Mouse (Mus musculus) embryonic facial prominence, embryonic 11.5 days (tissue): Measurements from ENCODE around the gene Rps25. TPM values are rescaled to one million over a fixed set of nuclear protein-coding genes. Genes with fewer than 3 reads are reported as not detected.
"Not testable (repeated sequence)": the region's sequence is repeated elsewhere in the genome, so short reads cannot be mapped to it uniquely, and the experiment has no call there.

Experiments
- ATAC-seq: fragments of 200-750 bp; cut with Nextera tagmentation; replicated peaks from 2 replicates; pipeline ENCODE4 v1.8.0; 2017; ENCODE audit warnings: low read depth; ENCODE audit not compliant: insufficient number of reproducible peaks, low FRiP score, low TSS enrichment
- DNase-seq: peaks from one replicate; pipeline ENCODE4 v3.0.0-alpha.2; 2015; ENCODE audit warnings: low spot score
- H3K27ac ChIP-seq: fragments of 300-500 bp; sonication (generic); replicated peaks from 2 replicates; pipeline ENCODE4 v1.5.1; 2014; ENCODE audit warnings: mild to moderate bottlenecking, low read depth, low read length, control low read depth
- H3K27me3 ChIP-seq: fragments of 300-500 bp; sonication (generic); 2 replicates; pipeline ENCODE4 v1.6.1; 2014; ENCODE audit warnings: mild to moderate bottlenecking, low read length, moderate library complexity, mixed read lengths; ENCODE audit not compliant: control insufficient read depth, insufficient read depth
- H3K36me3 ChIP-seq: fragments of 300-500 bp; sonication (generic); replicated peaks from 2 replicates; pipeline ENCODE4 v1.6.1; 2014; ENCODE audit warnings: low read depth, mild to moderate bottlenecking, low read length, moderate library complexity, mixed read lengths; ENCODE audit not compliant: control insufficient read depth, insufficient read depth
- H3K4me1 ChIP-seq: fragments of 300-500 bp; sonication (generic); 2 replicates; pipeline ENCODE4 v1.6.1; 2014; ENCODE audit warnings: low read length, mixed read lengths; ENCODE audit not compliant: control insufficient read depth, insufficient read depth
- H3K4me2 ChIP-seq: fragments of 300-500 bp; sonication (generic); 2 replicates; pipeline ENCODE4 v1.6.1; 2014; ENCODE audit warnings: low read depth, mild to moderate bottlenecking, control low read depth, low read length, moderate library complexity
- H3K4me3 ChIP-seq: fragments of 300-500 bp; sonication (generic); 2 replicates; pipeline ENCODE4 v1.5.1; 2014; ENCODE audit warnings: low read depth, low read length, control low read depth
- H3K9ac ChIP-seq: fragments of 300-500 bp; sonication (generic); replicated peaks from 2 replicates; pipeline ENCODE4 v1.6.1; 2014; ENCODE audit warnings: mild to moderate bottlenecking, control low read depth, low read length
- H3K9me3 ChIP-seq: fragments of 300-500 bp; sonication (generic); replicated peaks from 2 replicates; pipeline ENCODE4 v1.6.1; 2016; ENCODE audit warnings: mild to moderate bottlenecking, low read length, inconsistent platforms, mixed read lengths; ENCODE audit not compliant: control insufficient read depth
- WGBS: fragments of 180-500 bp; shearing (Covaris S2); extraction: QIAGEN DNeasy Blood & Tissue Kit; methylation state at CpG from one replicate; pipeline ENCODE4 v1.1.7; 2014; 5-methylcytosine and 5-hydroxymethylcytosine counted together
- polyA plus RNA-seq: library from polyadenylated mRNA; unstranded; fragments of >200 nt; fragmentation: Nextera tagmentation; extraction: Ambion mirVana; gene quantifications from 2 replicates; pipeline ENCODE4 v1.2.1, GENCODE M21; 2014

Gene Rps25
- 2,044 and 2,103 TPM in 2 replicates for polyA plus RNA-seq

- Histone ChIP-seq H3K9me3 (no peaks in the 10 kb centered on the region), H3K9ac (peak within 1 kb of the TSS; percentile 89), H3K27me3 (no peaks in the 10 kb centered on the region), H3K27ac (peak within 1 kb of the TSS; percentile 82), H3K36me3 (peaks cover 6% of the 10 kb centered on the region; the same call in 1 of the 2 replicates), H3K4me3 (peak within 1 kb of the TSS; percentile 88), H3K4me2 (peak within 1 kb of the TSS; percentile 61), H3K4me1 (no peaks in the 10 kb centered on the region)
- ATAC-seq (peak; percentile 94), DNase-seq (peak; percentile 98)
- under 1% methylated on average over 51 of the region's 51 CpGs for WGBS
Measured at GRCm38 (mm10) chr9:44406906-44407751, at the start of gene Rps25, which contains the start of gene Trappc4. Gene Rps25 (plus strand): TSS chr9:44407139. Gene Trappc4 (minus strand): TSS chr9:44407600.

GRCm38 (mm10) chr9:44357207-44357606 lies 49.7 kb upstream of the Rps25 start:
- H3K27me3 ChIP-seq, result no peaks in the 10 kb centered on the region
- DNase-seq, result peak; percentile 54
- no peaks in the 10 kb centered on the region for H3K4me1 ChIP-seq
- peaks cover 14% of the 10 kb centered on the region for H3K36me3 ChIP-seq
- H3K9ac ChIP-seq, result no peak overlapping the region
- H3K27ac ChIP-seq, result no peak overlapping the region
- H3K4me3 ChIP-seq, result no peak overlapping the region
- ATAC-seq, result no peak
- 80% methylated on average over 4 of the region's 4 CpGs for WGBS
- no peak overlapping the region for H3K4me2 ChIP-seq
- no peaks in the 10 kb centered on the region for H3K9me3 ChIP-seq

- Histone ChIP-seq H3K9ac (peak within 1 kb of the TSS; percentile 88), H3K4me1 (no peaks in the 10 kb centered on the region), H3K9me3 (no peaks in the 10 kb centered on the region), H3K4me3 (peak within 1 kb of the TSS; percentile 87), H3K27me3 (no peaks in the 10 kb centered on the region), H3K4me2 (peak within 1 kb of the TSS; percentile 66), H3K36me3 (peaks cover 5% of the 10 kb centered on the region; the same call in 1 of the 2 replicates), H3K27ac (no peak within 1 kb of the TSS)
- ATAC-seq (peak; percentile 94), DNase-seq (peak; percentile 99)
- WGBS, result 1% methylated on average over 44 of the region's 44 CpGs
Measured at GRCm38 (mm10) chr9:44361190-44361917, 45.6 kb upstream of the Rps25 start, which contains the start of gene Vps11. Gene Vps11 (minus strand): TSS chr9:44361670.

GRCm38 (mm10) chr9:44361931-44362330 lies 45.0 kb upstream of the Rps25 start:
- Histone ChIP-seq H3K4me2 (peak overlapping the region; percentile 38), H3K9ac (peak overlapping the region; percentile 44), H3K4me3 (peak overlapping the region; percentile 87)
- H3K9me3 ChIP-seq, DNase-seq, H3K27ac ChIP-seq, H3K36me3 ChIP-seq, H3K4me1 ChIP-seq, H3K27me3 ChIP-seq, ATAC-seq: not testable (repeated sequence)
- 41% methylated on average over 4 of the region's 4 CpGs for WGBS

GRCm38 (mm10) chr9:44364480-44364879 lies 42.5 kb upstream of the Rps25 start:
- WGBS, result 62% methylated on average over 3 of the region's 3 CpGs
- DNase-seq, result peak; percentile 4

GRCm38 (mm10) chr9:44373386-44373785 lies 33.6 kb upstream of the Rps25 start:
- Histone ChIP-seq H3K4me3 (no peak overlapping the region), H3K4me2 (no peak overlapping the region), H3K9me3 (no peaks in the 10 kb centered on the region), H3K4me1 (no peaks in the 10 kb centered on the region), H3K27me3 (no peaks in the 10 kb centered on the region), H3K36me3 (no peaks in the 10 kb centered on the region), H3K27ac (no peak overlapping the region), H3K9ac (no peak overlapping the region)
- DNase-seq (no peak), ATAC-seq (no peak)

More at GRCm38 (mm10) chr9:44364480-44364879, 42.5 kb upstream of the Rps25 start:
- Histone ChIP-seq H3K4me2 (no peak overlapping the region), H3K9ac (no peak overlapping the region), H3K27ac (no peak overlapping the region), H3K4me1 (no peaks in the 10 kb centered on the region), H3K36me3 (no peaks in the 10 kb centered on the region), H3K4me3 (no peak overlapping the region), H3K27me3 (no peaks in the 10 kb centered on the region), H3K9me3 (no peaks in the 10 kb centered on the region)
- no peak for ATAC-seq

GRCm38 (mm10) chr9:44376141-44376540 lies 30.8 kb upstream of the Rps25 start:
- Histone ChIP-seq H3K4me2 (no peak overlapping the region), H3K27ac (no peak overlapping the region), H3K36me3 (peaks cover 4% of the 10 kb centered on the region; the same call in 1 of the 2 replicates), H3K27me3 (no peaks in the 10 kb centered on the region), H3K9me3 (no peaks in the 10 kb centered on the region), H3K4me3 (no peak overlapping the region), H3K4me1 (peaks cover 6% of the 10 kb centered on the region), H3K9ac (no peak overlapping the region)
- 91% methylated on average over 6 of the region's 6 CpGs for WGBS
- ATAC-seq (no peak), DNase-seq (no peak)
